Mouse (Mus musculus) bone marrow macrophage, adult 2 months (primary cell): Measurements from ENCODE around the gene Crhr2. TPM values are rescaled to one million over a fixed set of nuclear protein-coding genes. Genes with fewer than 3 reads are reported as not detected.

Experiments
- H3K27ac ChIP-seq: 2 replicates; pipeline ENCODE4 v1.5.1; 2012; ENCODE audit warnings: low read depth, low read length; ENCODE audit not compliant: insufficient read depth
- H3K4me1 ChIP-seq: 2 replicates; pipeline ENCODE4 v1.6.1; 2012; ENCODE audit warnings: low read length; ENCODE audit not compliant: control insufficient read depth, insufficient read depth
- H3K4me3 ChIP-seq: 2 replicates; pipeline ENCODE4 v1.5.1; 2012; ENCODE audit warnings: mild to moderate bottlenecking, low read length, moderate library complexity; ENCODE audit not compliant: insufficient read depth
- CTCF ChIP-seq: IDR thresholded peaks from 2 replicates; pipeline ENCODE4 v1.5.1; 2012; ENCODE audit warnings: low read depth, mild to moderate bottlenecking, low read length, moderate library complexity
- POLR2A ChIP-seq: IDR thresholded peaks from 2 replicates; pipeline ENCODE4 v1.6.1; 2012; ENCODE audit warnings: mild to moderate bottlenecking, low read depth, low read length, borderline replicate concordance
- polyA plus RNA-seq: library from polyadenylated mRNA; stranded (reverse); fragments of >200 nt; gene quantifications from 2 replicates; pipeline ENCODE4 v1.2.4, GENCODE M21; 2012; ENCODE audit not compliant: missing spikeins, insufficient read depth, insufficient read length

Gene Crhr2
- polyA plus RNA-seq, 1 experiment = not detected

DNA sequence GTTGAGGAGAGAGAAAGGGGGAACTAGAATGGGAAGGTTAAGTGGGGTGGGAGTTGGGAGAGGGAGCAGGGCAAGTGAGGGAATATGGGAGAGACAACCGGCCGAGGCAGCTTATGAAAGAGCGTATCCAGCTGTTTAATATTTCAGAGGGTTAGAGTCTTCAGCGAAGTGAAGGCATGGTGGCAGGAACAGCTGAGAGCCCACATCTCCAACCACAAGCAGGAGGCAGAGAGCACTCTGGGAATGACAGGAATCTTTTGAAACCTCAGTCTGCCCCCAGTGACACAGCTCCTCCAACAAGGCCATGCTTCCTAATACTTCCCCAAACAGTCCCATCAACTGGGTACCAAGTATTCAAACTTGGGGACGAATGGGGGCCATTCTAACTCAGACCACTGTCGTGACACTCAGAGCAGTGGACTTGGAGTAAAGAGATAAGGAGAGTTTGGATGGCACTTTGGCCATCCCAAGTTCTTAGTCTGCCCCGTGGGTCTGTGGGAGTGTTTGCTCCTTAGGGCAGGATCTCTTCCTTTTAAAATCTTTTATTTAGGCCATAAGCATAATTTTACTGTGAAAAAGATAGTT lies 72.5 kb downstream of the Crhr2 start:
- no peak overlapping the region for H3K4me3 ChIP-seq
- H3K4me1 ChIP-seq = peaks cover 10% of the 10 kb centered on the region
- no peak overlapping the region for H3K27ac ChIP-seq
- TF ChIP-seq CTCF = no peak
- TF ChIP-seq POLR2A = no peak

DNA sequence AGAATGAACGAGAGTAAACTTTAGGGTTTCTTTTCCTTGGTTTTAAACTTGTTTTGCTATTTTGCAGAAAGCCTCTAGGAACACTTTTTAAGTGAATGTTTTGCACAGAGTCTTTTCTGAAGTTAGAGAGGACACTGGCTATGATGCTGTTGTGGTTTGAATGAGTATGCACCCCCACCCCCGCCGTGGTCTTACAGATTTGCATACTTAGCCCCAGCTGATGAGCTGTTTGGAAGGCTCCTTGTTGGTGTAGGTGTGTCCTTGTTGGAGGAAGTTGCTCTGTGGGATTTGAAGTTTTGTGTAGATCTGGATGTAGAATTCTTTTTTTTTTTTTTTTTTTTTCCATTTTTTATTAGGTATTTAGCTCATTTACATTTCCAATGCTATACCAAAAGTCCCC lies 75.4 kb downstream of the Crhr2 start:
- Histone ChIP-seq H3K27ac (no peak overlapping the region), H3K4me3 (no peak overlapping the region), H3K4me1 (peaks cover 24% of the 10 kb centered on the region)
- no peak for TF ChIP-seq POLR2A
- no peak for TF ChIP-seq CTCF

DNA sequence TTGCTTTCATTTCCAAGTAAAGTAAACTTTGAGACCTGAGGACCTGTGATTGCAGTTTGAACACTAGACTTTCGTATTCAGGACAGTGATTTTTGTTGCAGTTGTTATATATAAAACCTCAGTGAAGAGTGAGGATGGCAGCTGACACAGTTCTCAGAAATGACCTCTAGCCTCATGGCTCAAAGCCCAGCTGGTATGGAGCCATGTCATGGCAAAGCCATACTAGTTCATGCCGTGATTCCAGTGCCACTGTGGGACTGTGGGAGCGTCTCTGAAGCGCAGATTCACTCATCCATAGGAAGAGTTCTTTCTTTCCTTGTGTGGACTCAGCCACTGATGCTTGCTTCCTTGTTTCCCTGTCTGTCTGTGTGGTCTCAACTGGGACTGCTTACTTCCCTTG lies 78.3 kb downstream of the Crhr2 start:
- Histone ChIP-seq H3K27ac (peak overlapping the region; percentile 54), H3K4me1 (peaks cover 24% of the 10 kb centered on the region), H3K4me3 (no peak overlapping the region)
- TF ChIP-seq POLR2A = no peak
- no peak for TF ChIP-seq CTCF

DNA sequence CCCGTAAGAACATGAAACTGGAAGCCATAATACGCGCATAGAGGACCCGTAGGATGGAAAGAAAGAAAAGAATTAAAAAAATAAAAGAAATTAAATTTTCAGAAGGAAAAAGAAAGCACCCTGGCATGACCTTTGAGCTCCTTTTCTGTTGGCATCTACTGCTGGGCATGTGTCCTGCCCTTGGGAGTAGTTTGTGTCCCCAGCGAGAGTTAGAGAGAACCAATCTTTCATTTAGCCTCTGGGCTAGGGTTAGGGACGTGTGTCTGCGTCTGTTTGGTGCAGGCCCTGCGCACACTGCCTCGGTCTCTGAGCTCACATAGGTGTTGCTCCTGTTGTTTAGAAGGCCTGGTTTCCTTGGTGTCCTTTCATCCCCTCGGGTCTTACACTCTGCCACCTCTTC lies 83.6 kb downstream of the Crhr2 start:
- H3K4me1 ChIP-seq = peaks cover 16% of the 10 kb centered on the region
- TF ChIP-seq POLR2A (no peak), CTCF (no peak)
- H3K27ac ChIP-seq = no peak overlapping the region
- no peak overlapping the region for H3K4me3 ChIP-seq

DNA sequence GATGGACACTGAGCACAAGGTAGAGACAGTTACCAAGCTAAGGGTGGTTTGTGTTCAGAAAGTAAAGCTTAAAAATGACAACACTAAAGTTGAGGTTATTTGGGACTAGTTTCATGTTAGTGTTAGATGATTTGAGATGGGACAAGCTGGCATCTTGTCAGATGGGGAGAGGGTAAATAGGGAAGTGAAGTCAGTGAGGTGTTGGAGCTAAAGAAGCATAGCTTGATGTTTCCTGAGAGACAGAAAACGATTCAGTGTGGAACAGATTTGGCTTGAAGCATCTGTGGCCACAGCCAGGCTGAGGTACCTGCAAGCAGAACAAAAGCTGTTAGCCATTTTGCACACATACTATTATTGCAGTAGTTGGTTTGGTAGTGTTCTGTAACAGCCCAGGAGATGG lies 87.5 kb downstream of the Crhr2 start:
- Histone ChIP-seq H3K4me1 (peaks cover 7% of the 10 kb centered on the region), H3K27ac (no peak overlapping the region), H3K4me3 (no peak overlapping the region)
- TF ChIP-seq CTCF (no peak), POLR2A (no peak)

DNA sequence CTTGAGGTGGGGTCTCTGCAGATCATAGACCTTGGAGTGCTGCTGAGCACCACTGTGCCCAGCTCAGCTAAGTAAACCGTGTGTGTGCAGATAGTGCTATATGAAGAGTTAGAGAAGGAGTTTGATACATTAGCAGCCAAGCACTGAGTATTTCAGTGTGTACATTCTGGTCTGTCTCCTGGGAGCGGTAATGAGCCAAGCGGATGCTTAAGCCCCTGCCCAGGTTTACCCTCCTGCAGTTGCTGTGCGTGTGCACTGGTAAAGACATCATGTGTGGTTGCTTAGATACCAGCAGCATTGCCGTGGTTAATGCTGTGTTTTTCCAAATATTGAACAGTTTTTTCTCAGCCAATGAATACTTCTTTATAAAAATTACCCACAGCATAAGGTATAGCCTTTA lies 88.3 kb downstream of the Crhr2 start:
- peaks cover 9% of the 10 kb centered on the region for H3K4me1 ChIP-seq

DNA sequence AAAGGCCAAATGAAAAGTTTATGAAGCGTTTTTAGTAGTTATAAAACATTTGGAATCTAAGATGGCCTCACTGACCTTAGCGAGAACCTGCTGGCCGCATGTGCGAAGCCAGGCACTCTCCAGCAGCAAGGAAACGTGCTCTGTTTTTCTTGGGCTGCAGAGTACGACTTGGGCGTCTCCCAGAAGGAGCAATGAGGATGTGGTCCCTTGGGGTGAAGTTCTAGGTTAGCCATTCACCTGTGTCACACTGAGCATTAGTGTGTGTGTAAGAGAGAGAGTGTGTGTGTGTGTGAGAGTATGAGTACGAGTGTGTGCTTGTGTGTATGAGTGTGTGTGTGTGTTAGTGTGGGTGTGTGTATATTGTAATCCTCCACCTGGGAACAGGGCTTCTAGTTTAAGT lies 89.6 kb downstream of the Crhr2 start:
- H3K4me3 ChIP-seq = no peak overlapping the region
- no peak for TF ChIP-seq CTCF
- TF ChIP-seq POLR2A = no peak
- H3K27ac ChIP-seq = no peak overlapping the region
- peaks cover 11% of the 10 kb centered on the region for H3K4me1 ChIP-seq

More for the DNA sequence above, 88.3 kb downstream of the Crhr2 start:
- H3K4me3 ChIP-seq = no peak overlapping the region
- no peak overlapping the region for H3K27ac ChIP-seq
- TF ChIP-seq CTCF (no peak), POLR2A (no peak)

Other genes with a start within 250 kb of the Crhr2 start
- gene Nod1, start 160.4 kb downstream of the Crhr2 start, polyA plus RNA-seq = 18.2 and 23.9 TPM in 2 replicates
- gene Ggct, start 140.1 kb downstream of the Crhr2 start, polyA plus RNA-seq = 5.1 and 8.7 TPM in 2 replicates
- gene Gars, start 95.0 kb downstream of the Crhr2 start, polyA plus RNA-seq = 45.7 and 49.7 TPM in 2 replicates
- gene Inmt, start 42.0 kb upstream of the Crhr2 start, polyA plus RNA-seq = not detected in 2 replicates
- gene Mindy4, start 70.4 kb upstream of the Crhr2 start, polyA plus RNA-seq = 1.6 and 3.2 TPM in 2 replicates
- not detected in 2 replicates for gene Aqp1, start 203.4 kb upstream of the Crhr2 start, polyA plus RNA-seq
- gene Ghrhr, start 243.3 kb upstream of the Crhr2 start, polyA plus RNA-seq = not detected in 2 replicates